Mouse (Mus musculus): ENCODE data around the gene Klf5.

Gene Klf5

GRCm38 (mm10) chr14:99309606-99310005 lies 11.1 kb downstream of the Klf5 start:
- no peak for DNase-seq (ENCODE audit: low read depth, low spot score)

GRCm38 (mm10) chr14:99310358-99310757 lies 11.9 kb downstream of the Klf5 start:
- DNase-seq (ENCODE audit: low read depth, low spot score) = no peak

GRCm38 (mm10) chr14:99313062-99313461 lies 14.6 kb downstream of the Klf5 start:
- no peak for DNase-seq (ENCODE audit: low read depth, low spot score)

- no peak for DNase-seq (ENCODE audit: low read depth, low spot score)
Observed at GRCm38 (mm10) chr14:99316275-99316674, 17.8 kb downstream of the Klf5 start.

- no peak for DNase-seq (ENCODE audit: low read depth, low spot score)
Observed at GRCm38 (mm10) chr14:99320736-99321135, 22.2 kb downstream of the Klf5 start.

- DNase-seq (ENCODE audit: low read depth, low spot score) = no peak
Observed at GRCm38 (mm10) chr14:99323376-99323775, 24.9 kb downstream of the Klf5 start.

- DNase-seq (ENCODE audit: low read depth, low spot score) = no peak
Observed at GRCm38 (mm10) chr14:99324523-99324922, 26.0 kb downstream of the Klf5 start.

GRCm38 (mm10) chr14:99325597-99326472 lies 27.3 kb downstream of the Klf5 start:
- no peak for DNase-seq (ENCODE audit: low read depth, low spot score)

GRCm38 (mm10) chr14:99336598-99336997 lies 38.1 kb downstream of the Klf5 start:
- no peak for DNase-seq (ENCODE audit: low read depth, low spot score)

- DNase-seq (ENCODE audit: low read depth, low spot score) = no peak
Observed at GRCm38 (mm10) chr14:99339021-99339420, 40.5 kb downstream of the Klf5 start.

GRCm38 (mm10) chr14:99339681-99340522 lies 41.4 kb downstream of the Klf5 start:
- DNase-seq (ENCODE audit: low read depth, low spot score) = no peak

- no peak for DNase-seq (ENCODE audit: low read depth, low spot score)
Observed at GRCm38 (mm10) chr14:99340703-99341102, 42.2 kb downstream of the Klf5 start.

GRCm38 (mm10) chr14:99348175-99348764 lies 49.8 kb downstream of the Klf5 start:
- no peak for DNase-seq (ENCODE audit: low read depth, low spot score)

GRCm38 (mm10) chr14:99349606-99350005 lies 51.1 kb downstream of the Klf5 start:
- DNase-seq (ENCODE audit: low read depth, low spot score) = no peak

GRCm38 (mm10) chr14:99352989-99353388 lies 54.5 kb downstream of the Klf5 start:
- DNase-seq (ENCODE audit: low read depth, low spot score) = no peak

- DNase-seq (ENCODE audit: low read depth, low spot score) = no peak
Observed at GRCm38 (mm10) chr14:99354046-99354445, 55.6 kb downstream of the Klf5 start.

GRCm38 (mm10) chr14:99354761-99355609 lies 56.5 kb downstream of the Klf5 start:
- no peak for DNase-seq (ENCODE audit: low read depth, low spot score)

- DNase-seq (ENCODE audit: low read depth, low spot score) = no peak
Observed at GRCm38 (mm10) chr14:99355610-99355870, 57.0 kb downstream of the Klf5 start.

- no peak for DNase-seq (ENCODE audit: low read depth, low spot score)
Observed at GRCm38 (mm10) chr14:99362956-99363355, 64.5 kb downstream of the Klf5 start.

GRCm38 (mm10) chr14:99364007-99364784 lies 65.7 kb downstream of the Klf5 start:
- no peak for DNase-seq (ENCODE audit: low read depth, low spot score)
